Mouse (Mus musculus): ENCODE results near the gene Sympk.

- TF ChIP-seq POLR2A (IDR thresholded peaks at IDR 0.05; ENCODE audit: control insufficient read depth in 1 of 2, insufficient read depth in 1 of 2, low read depth in 1 of 2, low read length in 2 of 2, poor library complexity in 1 of 2) (no peak), ZKSCAN1 (IDR thresholded peaks at IDR 0.05; ENCODE audit: low read depth, low read length) (no peak), USF2 (IDR thresholded peaks at IDR 0.05; ENCODE audit: borderline replicate concordance in 1 of 2, insufficient read depth in 1 of 2, low read depth in 1 of 2, low read length in 2 of 2) (no peak), POLR2AphosphoS5 (IDR thresholded peaks at IDR 0.05; ENCODE audit: borderline replicate concordance, low read depth, low read length) (no peak), CTCF (IDR thresholded peaks at IDR 0.05 in 2 of 3, conservative IDR thresholded peaks at IDR 0.05 in 1 of 3; ENCODE audit: control insufficient read depth in 1 of 3, insufficient read depth in 1 of 3, low read depth in 2 of 3, low read length in 3 of 3, poor library complexity in 1 of 3, severe bottlenecking in 1 of 3) (peak; percentile 65 to 83 (median 66)), ZMIZ1 (IDR thresholded peaks at IDR 0.05; ENCODE audit: low read depth, low read length) (no peak), GATA1 (IDR thresholded peaks at IDR 0.05; ENCODE audit: low read depth, low read length) (no peak), ELF1 (IDR thresholded peaks at IDR 0.05; ENCODE audit: low read depth, low read length) (no peak), ZC3H11A (IDR thresholded peaks at IDR 0.05; ENCODE audit: low read depth, low read length) (no peak), MYC (IDR thresholded peaks at IDR 0.05; ENCODE audit: low read depth, low read length) (no peak), CHD2 (IDR thresholded peaks at IDR 0.05; ENCODE audit: low read length) (no peak), MAX (IDR thresholded peaks at IDR 0.05; ENCODE audit: low read length) (no peak)
Measured at GRCm38 (mm10) chr7:19073504-19073903, 49.3 kb downstream of the Sympk start.

All from MEL (cell line).